10 mouse cellular contexts compared by ENCODE assay signal in genomic region chr2:129660020-129660419, GRCm38 (mm10). TPM values are rescaled to one million over a fixed set of nuclear protein-coding genes. Genes with fewer than 3 reads are reported as not detected.
A peak's percentile ranks its signal among the peaks of the same experiment; 100 is the strongest.
DNase-seq lines count a peak whose midpoint lies in the region; ATAC-seq and TF ChIP-seq lines count a peak whose summit lies in the region.
"Had no signal": no experiment of that assay in that cellular context is flagged by ENCODE, and none has a peak within 500 bp of the region (broad histone marks: within the 10 kb centered on the region; RNA-seq: fewer than 3 reads in every experiment).

No protein-coding gene starts in this region.

- H3K27ac ChIP-seq in hindbrain, postnatal 0 days: no peak overlapping the region
- H3K27ac ChIP-seq in hindbrain, embryonic 10.5 days: no peak overlapping the region
- no peak overlapping the region for H3K27ac ChIP-seq in ES-Bruce4 (ENCODE audit: insufficient read depth, low read length)
- H3K27ac ChIP-seq: liver, embryonic 12.5 days had no signal

- peak; percentile 29; the same call in 1 of the 2 replicates for TF ChIP-seq CTCF in hindbrain, postnatal 0 days (IDR thresholded peaks at IDR 0.05; ENCODE audit: low read depth)
- TF ChIP-seq CTCF in ES-Bruce4 (IDR thresholded peaks at IDR 0.05; ENCODE audit: low read depth, low read length): peak; percentile 36
- peak; percentile 20; the same call in 1 of the 2 replicates for TF ChIP-seq CTCF in brain, embryonic 14.5 days (IDR thresholded peaks at IDR 0.05; ENCODE audit: borderline replicate concordance, extremely low read depth, insufficient read depth, insufficient read length)

- no peak for ATAC-seq in hindbrain, postnatal 0 days
- ATAC-seq in inflammation-experienced regulatory T-cells, adult 6 months: no peak
- ATAC-seq in megakaryocyte, adult 5-6 weeks (ENCODE audit: poor library complexity, severe bottlenecking): no peak
- ATAC-seq: liver, embryonic 12.5 days had no signal

- H3K36me3 ChIP-seq in hindbrain, postnatal 0 days (ENCODE audit: insufficient read depth, low read length): no peaks in the 10 kb centered on the region
- no peaks in the 10 kb centered on the region for H3K36me3 ChIP-seq in hindbrain, embryonic 10.5 days
- H3K36me3 ChIP-seq in ES-Bruce4 (ENCODE audit: control insufficient read depth, insufficient read depth, low read length, poor library complexity, severe bottlenecking): no peaks in the 10 kb centered on the region
- H3K36me3 ChIP-seq: liver, embryonic 12.5 days had no signal

- DNase-seq in hindbrain, postnatal 0 days (ENCODE audit: low spot score): peak; percentile 13
- DNase-seq in hindbrain, embryonic 10.5 days (ENCODE audit: low spot score): no peak
- no peak for DNase-seq in brain, embryonic 14.5 days (ENCODE audit: low read depth)
- DNase-seq in kidney, postnatal 25 days: peak; percentile 26 to 46
- no peak for DNase-seq in right cerebral cortex, postnatal 4 days

- H3K27me3 ChIP-seq in hindbrain, postnatal 0 days (ENCODE audit: insufficient read depth, low read length): no peaks in the 10 kb centered on the region
- no peaks in the 10 kb centered on the region for H3K27me3 ChIP-seq in hindbrain, embryonic 10.5 days (ENCODE audit: insufficient read depth, poor library complexity, severe bottlenecking)
- no peaks in the 10 kb centered on the region for H3K27me3 ChIP-seq in ES-Bruce4 (ENCODE audit: control insufficient read depth, insufficient read depth, low read length, poor library complexity, severe bottlenecking)
- H3K27me3 ChIP-seq: liver, embryonic 12.5 days had no signal

- no peak overlapping the region for H3K4me3 ChIP-seq in hindbrain, postnatal 0 days (ENCODE audit: low read length)
- H3K4me3 ChIP-seq in hindbrain, embryonic 10.5 days: no peak overlapping the region
- H3K4me3 ChIP-seq in ES-Bruce4 (ENCODE audit: low read depth, low read length): no peak overlapping the region
- H3K4me3 ChIP-seq: liver, embryonic 12.5 days; myocyte had no signal

- H3K4me2 ChIP-seq in hindbrain, postnatal 0 days (ENCODE audit: low read depth, low read length): no peak overlapping the region
- H3K4me2 ChIP-seq: liver, embryonic 12.5 days had no signal

- no peak overlapping the region for H3K9ac ChIP-seq in hindbrain, postnatal 0 days (replicated peaks; ENCODE audit: low read length)
- no peak overlapping the region for H3K9ac ChIP-seq in ES-Bruce4 (ENCODE audit: low read depth, poor library complexity, severe bottlenecking)
- H3K9ac ChIP-seq: liver, embryonic 12.5 days had no signal

- WGBS in hindbrain, postnatal 0 days: 71% methylated on average over 6 of the region's 6 CpGs
- WGBS in hindbrain, embryonic 10.5 days: 73% methylated on average over 6 of the region's 6 CpGs

- TF ChIP-seq POLR2A in ES-Bruce4 (IDR thresholded peaks at IDR 0.05; ENCODE audit: insufficient read depth, low read length): no peak
- no peak for TF ChIP-seq POLR2A in brain, embryonic 14.5 days (IDR thresholded peaks at IDR 0.05; ENCODE audit: borderline replicate concordance, extremely low read depth, insufficient read depth, insufficient read length, poor library complexity, severe bottlenecking)

- H3K4me1 ChIP-seq in hindbrain, postnatal 0 days (ENCODE audit: insufficient read depth, low read length): no peaks in the 10 kb centered on the region
- H3K4me1 ChIP-seq in hindbrain, embryonic 10.5 days (replicated peaks): no peaks in the 10 kb centered on the region
- no peaks in the 10 kb centered on the region for H3K4me1 ChIP-seq in ES-Bruce4 (ENCODE audit: control insufficient read depth, insufficient read depth, low read length)
- H3K4me1 ChIP-seq: liver, embryonic 12.5 days had no signal

- TF ChIP-seq EP300 in ES-Bruce4 (IDR thresholded peaks at IDR 0.05; ENCODE audit: insufficient read depth, low read depth, low read length): no peak

- H3K9me3 ChIP-seq in hindbrain, postnatal 0 days (ENCODE audit: low read length): no peaks in the 10 kb centered on the region
- H3K9me3 ChIP-seq in hindbrain, embryonic 10.5 days: no peaks in the 10 kb centered on the region
- H3K9me3 ChIP-seq in ES-Bruce4 (replicated peaks; ENCODE audit: control insufficient read depth, insufficient read depth, low read length, poor library complexity, severe bottlenecking): no peaks in the 10 kb centered on the region
- H3K9me3 ChIP-seq: liver, embryonic 12.5 days had no signal

RNA-seq across cellular contexts. Expression of gene Pdyn, which starts 39.6 kb away (rescaled TPM):
- total RNA-seq in hindbrain, postnatal 0 days (2014; rRNA removed): 6.8 and 8.2 TPM in 2 replicates
- polyA plus RNA-seq in hindbrain, postnatal 0 days (2015; fragmentation: Nextera tagmentation; extraction: Ambion mirVana): 16.8 and 19.9 TPM in 2 replicates
- 0.12 and 0.58 TPM in 2 replicates for polyA plus RNA-seq in hindbrain, embryonic 10.5 days (2016; fragmentation: Nextera tagmentation; extraction: Ambion mirVana)
- polyA plus RNA-seq in ES-Bruce4 (2011; ENCODE audit: insufficient read depth, insufficient read length, low read depth, missing spikeins): not detected in 2 replicates
- 4.3 and 6.9 TPM in 2 replicates for polyA plus RNA-seq in brain, embryonic 14.5 days (2012; rRNA removed)
- not detected for polyA plus RNA-seq in inflammation-experienced regulatory T-cells, adult 6 months (2017; shearing (Covaris generic))
- not detected in 2 replicates for total RNA-seq in megakaryocyte, adult 5-6 weeks (2015)
- total RNA-seq in megakaryocyte, adult 5-6 weeks (2017): not detected in 2 replicates
- polyA plus RNA-seq: myocyte had no signal

Comparison
In these comparisons a context has a peak if more than half of its experiments do, and no peak if none do; other contexts are left out.
1. DNase-seq: peak in hindbrain, postnatal 0 days (single experiment) and kidney, postnatal 25 days (2 of 2); none in hindbrain, embryonic 10.5 days (single experiment), brain, embryonic 14.5 days (single experiment) and right cerebral cortex, postnatal 4 days (single experiment).
2. Peak in every context shown above with its lines, with median percentiles within 50 percentile points of each other: CTCF ChIP-seq.